Mouse (Mus musculus) embryonic facial prominence, embryonic 13.5 days (tissue): Measurements from ENCODE around the gene Gxylt2. TPM values are rescaled to one million over a fixed set of nuclear protein-coding genes. Genes with fewer than 3 reads are reported as not detected.

Experiments
- ATAC-seq: fragments of 200-750 bp; cut with Nextera tagmentation; 2 replicates; pipeline ENCODE4 v1.8.0; 2017; ENCODE audit warnings: low read depth; ENCODE audit not compliant: insufficient number of reproducible peaks, insufficient read depth, low FRiP score, low TSS enrichment
- H3K27ac ChIP-seq: fragments of 300-500 bp; sonication (generic); 2 replicates; pipeline ENCODE4 v1.5.1; 2015; ENCODE audit warnings: moderate library complexity, mild to moderate bottlenecking, inconsistent platforms
- H3K27me3 ChIP-seq: fragments of 300-500 bp; sonication (generic); 2 replicates; pipeline ENCODE4 v1.6.1; 2015; ENCODE audit warnings: mild to moderate bottlenecking, inconsistent platforms
- H3K36me3 ChIP-seq: fragments of 300-500 bp; sonication (generic); 2 replicates; pipeline ENCODE4 v1.6.1; 2015; ENCODE audit warnings: mild to moderate bottlenecking, inconsistent platforms
- H3K4me1 ChIP-seq: fragments of 300-500 bp; sonication (generic); 2 replicates; pipeline ENCODE4 v1.6.1; 2015; ENCODE audit warnings: inconsistent platforms
- H3K4me2 ChIP-seq: fragments of 300-500 bp; sonication (generic); 2 replicates; pipeline ENCODE4 v1.6.1; 2015; ENCODE audit warnings: moderate library complexity, mild to moderate bottlenecking, inconsistent platforms
- H3K4me3 ChIP-seq: fragments of 300-500 bp; sonication (generic); 2 replicates; pipeline ENCODE4 v1.5.1; 2015; ENCODE audit warnings: mild to moderate bottlenecking, inconsistent platforms
- H3K9ac ChIP-seq: fragments of 300-500 bp; sonication (generic); 2 replicates; pipeline ENCODE4 v1.6.1; 2015; ENCODE audit warnings: mild to moderate bottlenecking, inconsistent platforms
- H3K9me3 ChIP-seq: fragments of 300-500 bp; sonication (generic); 2 replicates; pipeline ENCODE4 v1.6.1; 2016; ENCODE audit warnings: inconsistent platforms
- WGBS: fragments of 180-500 bp; shearing (Covaris S2); methylation state at CpG from one replicate; pipeline ENCODE4 v1.1.7; 2015; ENCODE audit warnings: mixed read lengths; 5-methylcytosine and 5-hydroxymethylcytosine counted together
- polyA plus RNA-seq: library from polyadenylated mRNA; unstranded; fragments of >200 nt; fragmentation: Nextera tagmentation; extraction: Ambion mirVana; gene quantifications from 2 replicates; pipeline ENCODE4 v1.2.1, GENCODE M21; 2015

Gxylt2 gene
- polyA plus RNA-seq = 33.2 and 39.5 TPM in 2 replicates

DNA sequence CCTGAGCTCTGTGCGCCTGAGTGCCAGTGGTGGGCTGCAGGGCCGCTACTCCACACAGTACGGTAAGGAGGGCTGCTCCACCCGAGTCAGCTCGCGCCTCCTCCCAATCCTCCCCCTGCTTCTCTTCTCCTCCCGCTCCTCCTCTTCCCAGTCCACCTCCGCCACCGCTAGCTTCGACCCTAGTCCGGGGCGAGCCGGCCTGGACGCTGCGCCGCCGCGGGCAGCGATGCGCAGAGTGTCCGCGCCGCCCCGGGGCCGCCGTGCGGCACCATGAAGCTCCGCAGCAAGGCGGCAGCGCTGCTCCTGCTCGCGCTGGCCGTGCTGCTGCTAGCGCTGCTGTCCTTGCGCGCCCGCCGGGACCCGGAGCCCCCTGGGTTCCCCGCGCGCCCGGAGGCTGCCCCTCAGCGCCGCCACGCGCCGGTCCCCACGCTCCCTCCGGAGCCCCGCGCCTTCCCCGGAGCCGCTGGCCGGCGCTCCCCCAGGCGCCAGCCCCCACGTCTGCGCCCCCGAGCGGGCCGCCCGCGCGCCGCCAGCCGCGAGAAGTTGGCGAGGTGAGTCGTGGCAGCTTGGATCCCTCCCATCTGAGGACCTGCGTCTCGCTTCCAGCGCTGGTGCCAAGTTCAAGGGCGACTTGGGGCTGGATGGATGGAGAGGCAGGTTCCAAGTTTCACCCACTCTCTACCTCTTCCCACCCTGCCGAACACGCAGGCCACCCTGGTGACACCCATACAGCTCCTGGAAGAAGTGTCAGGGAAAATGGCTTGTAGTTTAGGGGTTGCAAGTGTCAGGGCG lies at the start of gene Gxylt2:
Gene Gxylt2 (plus strand): TSS at position 161 of the 792 bp plus-strand sequence.
- peak within 1 kb of the TSS; percentile 83 for H3K4me3 ChIP-seq
- no peaks in the 10 kb centered on the region for H3K27me3 ChIP-seq
- H3K4me1 ChIP-seq = peaks cover 42% of the 10 kb centered on the region
- no peaks in the 10 kb centered on the region for H3K36me3 ChIP-seq
- peak; percentile 92 for ATAC-seq
- peak within 1 kb of the TSS; percentile 93 for H3K9ac ChIP-seq
- peak within 1 kb of the TSS; percentile 98 for H3K27ac ChIP-seq
- 0% methylated on average over 77 of the region's 77 CpGs for WGBS
- peak within 1 kb of the TSS; percentile 71 for H3K4me2 ChIP-seq
- no peaks in the 10 kb centered on the region for H3K9me3 ChIP-seq

GRCm38 (mm10) chr6:100660395-100660794 lies 44.1 kb upstream of the Gxylt2 start:
- no peak overlapping the region for H3K9ac ChIP-seq
- no peaks in the 10 kb centered on the region for H3K4me1 ChIP-seq
- 86% methylated on average over 5 of the region's 5 CpGs for WGBS
- H3K27me3 ChIP-seq = no peaks in the 10 kb centered on the region
- H3K36me3 ChIP-seq = peaks cover 39% of the 10 kb centered on the region
- no peak overlapping the region for H3K27ac ChIP-seq
- H3K4me2 ChIP-seq = no peak overlapping the region
- H3K9me3 ChIP-seq = no peaks in the 10 kb centered on the region
- no peak for ATAC-seq
- H3K4me3 ChIP-seq = no peak overlapping the region

DNA sequence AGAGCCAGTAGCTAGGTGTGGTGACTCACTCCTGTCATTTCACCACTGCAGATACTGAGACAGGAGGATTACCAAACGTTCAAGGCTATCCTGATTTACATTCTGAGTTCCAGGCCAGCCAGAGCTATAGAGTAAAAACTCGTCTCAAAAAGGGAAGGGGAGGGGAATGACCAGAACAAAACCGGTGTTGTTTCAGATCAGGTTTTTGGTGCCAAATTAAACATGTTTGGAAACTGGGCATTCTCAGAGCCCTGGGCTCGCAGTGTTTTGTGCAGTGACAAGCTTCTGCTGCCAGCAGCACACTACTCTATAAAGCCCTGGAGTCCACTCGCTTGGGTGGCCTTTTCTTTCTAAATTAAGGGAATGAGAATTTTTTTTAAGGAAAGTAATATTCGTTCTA lies 42.3 kb upstream of the Gxylt2 start:
- WGBS = 76% methylated on average over 6 of the region's 6 CpGs
- Histone ChIP-seq H3K4me3 (no peak overlapping the region), H3K4me1 (no peaks in the 10 kb centered on the region), H3K9ac (no peak overlapping the region), H3K4me2 (no peak overlapping the region), H3K27me3 (no peaks in the 10 kb centered on the region), H3K9me3 (no peaks in the 10 kb centered on the region), H3K27ac (no peak overlapping the region), H3K36me3 (peaks cover 39% of the 10 kb centered on the region)
- no peak for ATAC-seq

DNA sequence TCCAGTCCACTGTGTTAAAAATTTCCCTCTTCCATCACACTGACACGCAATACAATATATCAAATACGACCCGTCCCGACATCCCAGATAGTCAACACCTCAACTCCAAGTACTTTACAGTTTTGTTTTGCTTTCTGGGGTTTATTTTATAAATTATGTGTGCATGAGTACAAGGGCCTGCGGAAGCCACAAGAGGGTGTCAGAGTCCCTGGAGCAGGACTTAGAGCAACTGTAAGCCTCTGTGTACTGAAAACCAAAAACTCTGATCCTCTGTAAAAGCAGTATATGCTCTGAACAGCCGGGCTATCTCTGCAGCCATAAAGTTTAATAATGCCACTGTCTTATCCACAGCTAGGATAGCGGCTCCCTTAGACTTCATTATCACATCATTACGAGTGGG lies 36.9 kb upstream of the Gxylt2 start:
- WGBS = 90% methylated on average over 8 of the region's 8 CpGs
- peaks cover 17% of the 10 kb centered on the region; the same call in 1 of the 2 replicates for H3K4me1 ChIP-seq

GRCm38 (mm10) chr6:100668858-100669257 lies 35.7 kb upstream of the Gxylt2 start:
- Histone ChIP-seq H3K9ac (no peak overlapping the region), H3K4me1 (peaks cover 17% of the 10 kb centered on the region; the same call in 1 of the 2 replicates), H3K4me2 (no peak overlapping the region), H3K9me3 (no peaks in the 10 kb centered on the region), H3K36me3 (peaks cover 14% of the 10 kb centered on the region), H3K27ac (no peak overlapping the region), H3K27me3 (peaks cover 18% of the 10 kb centered on the region), H3K4me3 (no peak overlapping the region)
- no peak for ATAC-seq
- 70% methylated on average over 2 of the region's 2 CpGs for WGBS

More for the DNA sequence above, 36.9 kb upstream of the Gxylt2 start:
- Histone ChIP-seq H3K4me2 (no peak overlapping the region), H3K9me3 (no peaks in the 10 kb centered on the region), H3K9ac (no peak overlapping the region), H3K36me3 (peaks cover 25% of the 10 kb centered on the region), H3K27ac (no peak overlapping the region), H3K4me3 (no peak overlapping the region), H3K27me3 (peaks cover 6% of the 10 kb centered on the region)
- ATAC-seq = no peak

GRCm38 (mm10) chr6:100670370-100670841 lies 34.1 kb upstream of the Gxylt2 start:
- peak overlapping the region; percentile 88 for H3K4me3 ChIP-seq
- under 1% methylated on average over 32 of the region's 32 CpGs for WGBS
- H3K4me2 ChIP-seq = peak overlapping the region; percentile 97
- peaks cover 17% of the 10 kb centered on the region; the same call in 1 of the 2 replicates for H3K4me1 ChIP-seq
- 0 out of 2 replicates have a peak overlapping the region, but pooled peaks have one; percentile 33 for H3K27ac ChIP-seq
- H3K9me3 ChIP-seq = no peaks in the 10 kb centered on the region
- ATAC-seq = no peak
- peaks cover 19% of the 10 kb centered on the region for H3K27me3 ChIP-seq
- H3K36me3 ChIP-seq = no peaks in the 10 kb centered on the region
- peak overlapping the region; percentile 83 for H3K9ac ChIP-seq

- H3K4me1 ChIP-seq = peaks cover 17% of the 10 kb centered on the region; the same call in 1 of the 2 replicates
- H3K27ac ChIP-seq = peak within 1 kb of the TSS; percentile 33; the same call in 1 of the 2 replicates
- peak within 1 kb of the TSS; percentile 97 for H3K4me2 ChIP-seq
- H3K4me3 ChIP-seq = peak within 1 kb of the TSS; percentile 88
- peak; percentile 86 for ATAC-seq
- H3K9me3 ChIP-seq = no peaks in the 10 kb centered on the region
- no peaks in the 10 kb centered on the region for H3K36me3 ChIP-seq
- H3K9ac ChIP-seq = peak within 1 kb of the TSS; percentile 83
- peaks cover 19% of the 10 kb centered on the region for H3K27me3 ChIP-seq
- under 1% methylated on average over 49 of the region's 49 CpGs for WGBS
Observed at GRCm38 (mm10) chr6:100670880-100671344, 33.6 kb upstream of the Gxylt2 start, which contains the start of gene Shq1. Shq1 (minus strand) TSS chr6:100671157.

GRCm38 (mm10) chr6:100671401-100671800 lies 33.1 kb upstream of the Gxylt2 start:
- no peak for ATAC-seq
- Histone ChIP-seq H3K27ac (no peak overlapping the region), H3K9me3 (no peaks in the 10 kb centered on the region), H3K4me2 (peak overlapping the region; percentile 97), H3K9ac (peak overlapping the region; percentile 83), H3K36me3 (no peaks in the 10 kb centered on the region), H3K4me1 (peaks cover 17% of the 10 kb centered on the region; the same call in 1 of the 2 replicates), H3K27me3 (peaks cover 19% of the 10 kb centered on the region), H3K4me3 (peak overlapping the region; percentile 88)
- 8% methylated on average over 7 of the region's 7 CpGs for WGBS

- H3K4me3 ChIP-seq = no peak overlapping the region
- H3K4me2 ChIP-seq = no peak overlapping the region
- no peak overlapping the region for H3K27ac ChIP-seq
- no peak overlapping the region for H3K9ac ChIP-seq
- no peaks in the 10 kb centered on the region for H3K36me3 ChIP-seq
- WGBS = 23% methylated on average over 6 of the region's 6 CpGs
- ATAC-seq = no peak
- peaks cover 19% of the 10 kb centered on the region for H3K27me3 ChIP-seq
- no peaks in the 10 kb centered on the region for H3K9me3 ChIP-seq
- peaks cover 12% of the 10 kb centered on the region; the same call in 1 of the 2 replicates for H3K4me1 ChIP-seq
Observed at GRCm38 (mm10) chr6:100674974-100675373, 29.6 kb upstream of the Gxylt2 start.

GRCm38 (mm10) chr6:100676461-100676860 lies 28.1 kb upstream of the Gxylt2 start:
- Histone ChIP-seq H3K9ac (no peak overlapping the region), H3K9me3 (no peaks in the 10 kb centered on the region), H3K4me3 (no peak overlapping the region), H3K27ac (no peak overlapping the region), H3K4me1 (peaks cover 6% of the 10 kb centered on the region; the same call in 1 of the 2 replicates), H3K36me3 (no peaks in the 10 kb centered on the region), H3K4me2 (no peak overlapping the region), H3K27me3 (peaks cover 19% of the 10 kb centered on the region)
- no peak for ATAC-seq
- 87% methylated on average over 7 of the region's 7 CpGs for WGBS

GRCm38 (mm10) chr6:100678636-100679035 lies 25.9 kb upstream of the Gxylt2 start:
- Histone ChIP-seq H3K4me1 (no peaks in the 10 kb centered on the region), H3K36me3 (no peaks in the 10 kb centered on the region), H3K27ac (no peak overlapping the region), H3K4me2 (no peak overlapping the region), H3K27me3 (0 out of 2 replicates have a peak, but pooled peaks cover 3% of the 10 kb centered on the region), H3K9ac (no peak overlapping the region), H3K9me3 (no peaks in the 10 kb centered on the region), H3K4me3 (no peak overlapping the region)
- ATAC-seq = no peak
- WGBS = 87% methylated on average over 2 of the region's 2 CpGs
